Mouse (Mus musculus): ENCODE measurements around the gene Tmem54.

Gene Tmem54

DNA sequence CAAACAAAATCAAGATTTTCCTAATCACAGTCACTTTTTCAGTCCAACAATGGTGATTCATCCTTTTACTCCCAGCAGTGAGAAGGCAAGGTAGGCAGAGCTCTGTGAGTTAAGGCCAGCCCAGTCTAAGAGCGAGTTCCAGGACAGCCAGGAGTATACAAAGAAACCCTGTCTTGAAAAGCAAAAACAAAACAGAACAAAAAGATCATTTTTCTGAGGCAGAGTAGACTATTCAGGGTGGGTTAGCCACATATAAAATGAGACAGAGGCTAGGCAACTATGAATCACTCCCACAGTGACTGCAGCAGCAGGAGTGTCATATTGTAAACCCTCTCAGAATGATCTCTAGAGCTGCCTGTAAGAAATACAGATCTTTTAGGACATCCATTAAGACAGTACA lies 44.0 kb downstream of the Tmem54 start:
- DNase-seq (ENCODE audit: low spot score in 2 of 2): no peak

DNA sequence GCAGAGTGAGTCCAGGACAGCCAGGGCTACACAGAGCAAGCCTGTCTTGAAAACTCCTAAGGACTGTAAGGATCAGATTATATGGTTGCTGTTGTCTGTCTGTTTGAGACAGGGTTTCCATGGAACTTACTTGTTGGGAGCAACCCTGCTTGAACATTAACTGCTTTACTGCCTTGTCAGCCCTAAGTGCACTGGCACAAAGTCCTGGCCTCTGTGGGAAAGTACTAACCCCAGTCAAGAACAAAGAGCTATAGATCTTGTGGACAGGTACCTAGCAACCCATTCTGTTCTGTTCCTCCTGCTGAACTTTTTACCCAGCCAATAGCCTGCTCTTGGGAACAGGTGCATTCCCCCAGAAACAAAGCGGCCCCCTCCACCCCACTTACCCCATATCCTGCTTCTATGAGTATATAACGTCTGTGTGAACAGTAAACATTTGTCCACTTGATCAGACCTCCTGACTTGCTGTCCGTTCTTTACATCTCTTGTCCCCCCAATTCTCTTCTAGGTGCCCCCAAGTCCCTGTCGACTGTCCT lies 46.0 kb downstream of the Tmem54 start:
- DNase-seq (ENCODE audit: low spot score in 2 of 2): no peak

DNA sequence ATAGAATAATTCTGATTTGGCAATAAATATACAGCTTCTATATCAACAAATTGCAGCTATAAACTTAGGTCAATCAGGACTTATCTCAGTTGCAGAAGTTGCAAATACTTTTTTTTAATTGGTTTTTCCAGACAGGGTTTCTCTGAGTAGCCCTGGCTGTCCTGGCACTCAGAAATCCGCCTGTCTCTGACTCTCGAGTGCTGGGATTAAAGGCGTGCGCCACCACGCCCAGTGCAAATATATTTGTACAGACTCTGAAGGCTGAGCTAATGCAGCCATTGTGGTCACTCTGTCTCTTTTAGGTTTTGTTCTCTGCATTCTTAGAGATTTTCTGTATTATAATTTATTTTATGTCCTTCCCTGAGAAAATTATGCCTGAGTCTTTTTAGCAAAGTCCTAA lies 52.2 kb downstream of the Tmem54 start:
- DNase-seq (ENCODE audit: low spot score in 2 of 2): no peak

DNA sequence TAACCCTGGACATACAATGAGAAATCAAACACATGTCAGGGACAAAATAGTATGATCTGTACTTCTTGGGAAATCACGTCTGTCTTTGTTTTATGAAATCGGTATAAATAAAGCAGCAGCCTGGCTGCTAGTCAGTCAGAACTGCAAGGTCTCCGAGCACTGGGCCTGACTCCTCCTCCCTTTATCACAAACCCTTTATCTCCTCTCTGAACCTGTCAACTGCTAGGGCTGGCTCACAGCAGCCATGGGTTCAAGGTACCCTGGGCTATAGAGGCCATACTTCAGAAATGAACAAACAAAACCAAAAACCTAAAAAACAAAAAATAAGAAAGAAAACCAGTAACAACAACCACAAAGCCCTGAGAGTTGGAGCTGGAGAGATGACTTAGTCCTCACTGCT lies 53.2 kb downstream of the Tmem54 start:
- DNase-seq (ENCODE audit: low spot score in 2 of 2): no peak

DNA sequence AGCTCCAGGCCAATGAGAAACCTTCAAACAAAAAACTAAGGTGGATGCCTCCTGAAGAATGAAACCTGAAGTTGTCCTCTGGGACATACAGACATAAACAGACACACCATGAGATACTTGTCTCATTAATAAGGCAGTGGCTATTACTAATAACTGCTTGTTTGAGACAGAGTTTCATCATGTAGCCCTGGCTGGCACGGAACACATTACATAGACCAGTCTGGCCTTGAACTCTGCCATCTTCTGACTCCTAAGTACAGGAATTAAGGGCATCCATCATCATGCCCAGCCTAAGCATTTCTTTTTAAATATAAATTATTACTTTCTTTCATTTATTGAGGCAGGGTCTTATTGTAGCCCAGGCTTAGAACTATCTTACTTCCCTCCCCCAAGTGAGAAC lies 55.7 kb downstream of the Tmem54 start:
- no peak for DNase-seq (ENCODE audit: low spot score in 2 of 2)

All from urinary bladder, adult 18-20 months (tissue).